Mouse (Mus musculus) hindbrain, postnatal 0 days (tissue): ENCODE results near the gene Tbx19. TPM values are rescaled to one million over a fixed set of nuclear protein-coding genes. Genes with fewer than 3 reads are reported as not detected.
A peak's percentile ranks its signal among the peaks of the same experiment; 100 is the strongest.

Source experiments
- ATAC-seq: fragments of 200-750 bp; cut with Nextera tagmentation; 2 replicates; pipeline ENCODE4 v1.8.0; 2017; ENCODE audit warnings: mild to moderate bottlenecking, moderate TSS enrichment, moderate library complexity
- DNase-seq: peaks from one replicate; pipeline ENCODE4 v3.0.0-alpha.2; 2015; ENCODE audit warnings: low spot score
- H3K27ac ChIP-seq: fragments of 300-500 bp; sonication (generic); 2 replicates; pipeline ENCODE4 v1.5.1; 2014; ENCODE audit warnings: mild to moderate bottlenecking
- H3K27me3 ChIP-seq: fragments of 300-500 bp; sonication (generic); 2 replicates; pipeline ENCODE4 v1.6.1; 2014; ENCODE audit warnings: low read length, mixed read lengths; ENCODE audit not compliant: insufficient read depth
- H3K36me3 ChIP-seq: fragments of 300-500 bp; sonication (generic); 2 replicates; pipeline ENCODE4 v1.6.1; 2014; ENCODE audit warnings: low read length, mixed read lengths; ENCODE audit not compliant: insufficient read depth
- H3K4me1 ChIP-seq: fragments of 300-500 bp; sonication (generic); 2 replicates; pipeline ENCODE4 v1.6.1; 2014; ENCODE audit warnings: antibody characterized with exemption, low read length, mixed read lengths; ENCODE audit not compliant: insufficient read depth
- H3K4me2 ChIP-seq: fragments of 300-500 bp; sonication (generic); 2 replicates; pipeline ENCODE4 v1.6.1; 2014; ENCODE audit warnings: low read depth, mild to moderate bottlenecking, low read length, moderate library complexity, mixed read lengths
- H3K4me3 ChIP-seq: fragments of 300-500 bp; sonication (generic); 2 replicates; pipeline ENCODE4 v1.5.1; 2014; ENCODE audit warnings: low read length
- H3K9ac ChIP-seq: fragments of 300-500 bp; sonication (generic); replicated peaks from 2 replicates; pipeline ENCODE4 v1.6.1; 2014; ENCODE audit warnings: mild to moderate bottlenecking, low read length, moderate library complexity, mixed read lengths
- H3K9me3 ChIP-seq: fragments of 300-500 bp; sonication (generic); 2 replicates; pipeline ENCODE4 v1.6.1; 2016; ENCODE audit warnings: low read length, mixed read lengths
- CTCF ChIP-seq: IDR thresholded peaks from 2 replicates; pipeline ENCODE4 v1.5.1; 2016; ENCODE audit warnings: antibody characterized with exemption, control low read depth, low read depth
- WGBS: fragments of 180-500 bp; shearing (Covaris S2); extraction: QIAGEN DNeasy Blood & Tissue Kit; methylation state at CpG from one replicate; pipeline ENCODE4 v1.1.7; 2014; 5-methylcytosine and 5-hydroxymethylcytosine counted together
- polyA plus RNA-seq: library from polyadenylated mRNA; unstranded; fragments of >200 nt; fragmentation: Nextera tagmentation; extraction: Ambion mirVana; gene quantifications from 2 replicates; pipeline ENCODE4 v1.2.1, GENCODE M21; 2015
- total RNA-seq: library from RNA; depleted of rRNA; stranded (reverse); fragments of >200 nt; gene quantifications from 2 replicates; pipeline ENCODE4 v1.2.3, GENCODE M21; 2014

Tbx19 gene
- total and polyA plus RNA-seq, 2 experiments from 2014 or later: not detected

GRCm38 (mm10) chr1:165192102-165192501 lies 31.5 kb upstream of the Tbx19 start:
- DNase-seq (no peak), ATAC-seq (no peak)
- WGBS: 74% methylated on average over 4 of the region's 4 CpGs
- Histone ChIP-seq H3K4me3 (no peak overlapping the region), H3K4me2 (peak overlapping the region; percentile 36), H3K4me1 (peaks cover 6% of the 10 kb centered on the region; the same call in 1 of the 2 replicates), H3K9ac (no peak overlapping the region), H3K9me3 (no peaks in the 10 kb centered on the region), H3K27ac (no peak overlapping the region), H3K27me3 (no peaks in the 10 kb centered on the region), H3K36me3 (no peaks in the 10 kb centered on the region)
- TF ChIP-seq CTCF: no peak

- no peaks in the 10 kb centered on the region for H3K9me3 ChIP-seq
- no peak overlapping the region for H3K4me3 ChIP-seq
- peak overlapping the region; percentile 36 for H3K4me2 ChIP-seq
- DNase-seq (no peak), ATAC-seq (no peak)
- 38% methylated on average over 13 of the region's 13 CpGs for WGBS
- H3K27me3 ChIP-seq: no peaks in the 10 kb centered on the region
- peaks cover 6% of the 10 kb centered on the region; the same call in 1 of the 2 replicates for H3K4me1 ChIP-seq
- peak overlapping the region; percentile 6; the same call in 1 of the 2 replicates for H3K27ac ChIP-seq
- H3K36me3 ChIP-seq: no peaks in the 10 kb centered on the region
- H3K9ac ChIP-seq: no peak overlapping the region
- no peak for TF ChIP-seq CTCF
Observed at GRCm38 (mm10) chr1:165191611-165192010, 31.0 kb upstream of the Tbx19 start.

GRCm38 (mm10) chr1:165190571-165191273 lies 30.1 kb upstream of the Tbx19 start:
- Histone ChIP-seq H3K4me2 (no peak overlapping the region), H3K9me3 (no peaks in the 10 kb centered on the region), H3K27me3 (no peaks in the 10 kb centered on the region), H3K9ac (no peak overlapping the region), H3K27ac (no peak overlapping the region), H3K36me3 (no peaks in the 10 kb centered on the region), H3K4me1 (peaks cover 6% of the 10 kb centered on the region; the same call in 1 of the 2 replicates), H3K4me3 (no peak overlapping the region)
- ATAC-seq (no peak), DNase-seq (no peak)
- WGBS: 86% methylated on average over 10 of the region's 10 CpGs
- no peak for TF ChIP-seq CTCF

GRCm38 (mm10) chr1:165190068-165190467 lies 29.5 kb upstream of the Tbx19 start:
- 78% methylated on average over 6 of the region's 6 CpGs for WGBS
- no peaks in the 10 kb centered on the region for H3K27me3 ChIP-seq
- no peak overlapping the region for H3K9ac ChIP-seq
- DNase-seq: no peak
- ATAC-seq: no peak
- no peak overlapping the region for H3K27ac ChIP-seq
- no peak overlapping the region for H3K4me3 ChIP-seq
- H3K4me1 ChIP-seq: peaks cover 5% of the 10 kb centered on the region; the same call in 1 of the 2 replicates
- no peaks in the 10 kb centered on the region for H3K36me3 ChIP-seq
- no peaks in the 10 kb centered on the region for H3K9me3 ChIP-seq
- no peak for TF ChIP-seq CTCF
- no peak overlapping the region for H3K4me2 ChIP-seq

- no peaks in the 10 kb centered on the region for H3K36me3 ChIP-seq
- H3K27me3 ChIP-seq: no peaks in the 10 kb centered on the region
- no peak for ATAC-seq
- H3K4me2 ChIP-seq: no peak overlapping the region
- H3K4me3 ChIP-seq: no peak overlapping the region
- H3K4me1 ChIP-seq: no peaks in the 10 kb centered on the region
- WGBS: 81% methylated on average over 10 of the region's 10 CpGs
- H3K9me3 ChIP-seq: no peaks in the 10 kb centered on the region
- no peak for TF ChIP-seq CTCF
- no peak overlapping the region for H3K9ac ChIP-seq
- H3K27ac ChIP-seq: no peak overlapping the region
- DNase-seq: no peak
Observed at GRCm38 (mm10) chr1:165188806-165189580, 28.4 kb upstream of the Tbx19 start.

GRCm38 (mm10) chr1:165187357-165187756 lies 26.8 kb upstream of the Tbx19 start:
- Histone ChIP-seq H3K4me3 (no peak overlapping the region), H3K4me1 (no peaks in the 10 kb centered on the region), H3K36me3 (no peaks in the 10 kb centered on the region), H3K9ac (no peak overlapping the region), H3K27ac (no peak overlapping the region), H3K9me3 (no peaks in the 10 kb centered on the region), H3K4me2 (no peak overlapping the region), H3K27me3 (no peaks in the 10 kb centered on the region)
- DNase-seq: peak; percentile 37
- TF ChIP-seq CTCF: no peak
- peak; percentile 53 for ATAC-seq
- WGBS: 45% methylated on average over 5 of the region's 5 CpGs
